Mouse (Mus musculus) forebrain, embryonic 11.5 days (tissue): ENCODE measurements around the gene Fam184a. TPM values are rescaled to one million over a fixed set of nuclear protein-coding genes. Genes with fewer than 3 reads are reported as not detected.

Source experiments
- ATAC-seq: fragments of 200-750 bp; cut with Nextera tagmentation; replicated peaks from 2 replicates; pipeline ENCODE4 v1.8.0; 2017; ENCODE audit warnings: moderate TSS enrichment; ENCODE audit not compliant: low FRiP score
- DNase-seq: peaks from one replicate; pipeline ENCODE4 v3.0.0-alpha.2; 2017; ENCODE audit warnings: low spot score
- H3K27ac ChIP-seq: fragments of 300-500 bp; sonication (generic); 2 replicates; pipeline ENCODE4 v1.5.1; 2014; ENCODE audit warnings: low read depth, low read length
- H3K27me3 ChIP-seq: fragments of 300-500 bp; sonication (generic); 2 replicates; pipeline ENCODE4 v1.6.1; 2014; ENCODE audit warnings: mild to moderate bottlenecking, low read length, mixed read lengths; ENCODE audit not compliant: control insufficient read depth, insufficient read depth
- H3K36me3 ChIP-seq: fragments of 300-500 bp; sonication (generic); 2 replicates; pipeline ENCODE4 v1.6.1; 2014; ENCODE audit warnings: mild to moderate bottlenecking, low read length, moderate library complexity, mixed read lengths; ENCODE audit not compliant: control insufficient read depth, insufficient read depth
- H3K4me1 ChIP-seq: fragments of 300-500 bp; sonication (generic); replicated peaks from 2 replicates; pipeline ENCODE4 v1.6.1; 2014; ENCODE audit warnings: low read length, mixed read lengths; ENCODE audit not compliant: control insufficient read depth, insufficient read depth
- H3K4me2 ChIP-seq: fragments of 300-500 bp; sonication (generic); 2 replicates; pipeline ENCODE4 v1.6.1; 2014; ENCODE audit warnings: low read depth, mild to moderate bottlenecking, low read length, moderate library complexity, mixed read lengths; ENCODE audit not compliant: severe bottlenecking
- H3K4me3 ChIP-seq: fragments of 300-500 bp; sonication (generic); 2 replicates; pipeline ENCODE4 v1.5.1; 2014; ENCODE audit warnings: low read depth, low read length
- H3K9ac ChIP-seq: fragments of 300-500 bp; sonication (generic); 2 replicates; pipeline ENCODE4 v1.6.1; 2014; ENCODE audit warnings: low read length
- H3K9me3 ChIP-seq: fragments of 300-500 bp; sonication (generic); 2 replicates; pipeline ENCODE4 v1.6.1; 2016; ENCODE audit warnings: low read length, mixed read lengths; ENCODE audit not compliant: control insufficient read depth
- WGBS: fragments of 180-500 bp; shearing (Covaris S2); extraction: QIAGEN DNeasy Blood & Tissue Kit; methylation state at CpG from one replicate; pipeline ENCODE4 v1.1.7; 2014; 5-methylcytosine and 5-hydroxymethylcytosine counted together
- polyA plus RNA-seq: library from polyadenylated mRNA; unstranded; fragments of >200 nt; fragmentation: Nextera tagmentation; extraction: Ambion mirVana; gene quantifications from 2 replicates; pipeline ENCODE4 v1.2.1, GENCODE M21; 2014

Fam184a gene
- polyA plus RNA-seq, 1 experiment from 2014 or later, result 6.1 TPM

GRCm38 (mm10) chr10:53765471-53765870 is 14.5 kb upstream of the Fam184a start:
- whole genome bisulfite sequencing, result 87% methylated on average over 4 of the region's 4 CpGs
- H3K4me3 ChIP-seq, result no peak overlapping the region
- H3K4me2 ChIP-seq, result no peak overlapping the region
- no peaks in the 10 kb centered on the region for H3K27me3 ChIP-seq
- H3K36me3 ChIP-seq, result no peaks in the 10 kb centered on the region
- H3K9ac ChIP-seq, result no peak overlapping the region
- no peak overlapping the region for H3K27ac ChIP-seq
- ATAC-seq, result no peak
- no peaks in the 10 kb centered on the region for H3K4me1 ChIP-seq
- DNase-seq, result no peak
- no peaks in the 10 kb centered on the region for H3K9me3 ChIP-seq

GRCm38 (mm10) chr10:53752723-53753122 is 1.8 kb upstream of the Fam184a start:
- H3K27ac ChIP-seq, result no peak overlapping the region
- DNase-seq, result no peak
- H3K9ac ChIP-seq, result no peak overlapping the region
- H3K9me3 ChIP-seq, result no peaks in the 10 kb centered on the region
- 71% methylated on average over 1 of the region's 1 CpGs for WGBS
- peaks cover 3% of the 10 kb centered on the region; the same call in 1 of the 2 replicates for H3K27me3 ChIP-seq
- no peak for ATAC-seq
- no peak overlapping the region for H3K4me2 ChIP-seq
- no peak overlapping the region for H3K4me3 ChIP-seq
- H3K36me3 ChIP-seq, result no peaks in the 10 kb centered on the region
- peaks cover 4% of the 10 kb centered on the region; the same call in 1 of the 2 replicates for H3K4me1 ChIP-seq

GRCm38 (mm10) chr10:53750275-53750954 is 508 bp downstream of the Fam184a start:
- peak overlapping the region; percentile 80 for H3K4me3 ChIP-seq
- 8% methylated on average over 39 of the region's 39 CpGs for WGBS

GRCm38 (mm10) chr10:53746039-53746438 is 4.9 kb downstream of the Fam184a start:
- Histone ChIP-seq H3K27me3 (peaks cover 3% of the 10 kb centered on the region; the same call in 1 of the 2 replicates), H3K4me3 (no peak overlapping the region), H3K27ac (no peak overlapping the region), H3K4me2 (no peak overlapping the region), H3K9me3 (no peaks in the 10 kb centered on the region), H3K4me1 (peaks cover 4% of the 10 kb centered on the region; the same call in 1 of the 2 replicates), H3K9ac (no peak overlapping the region), H3K36me3 (no peaks in the 10 kb centered on the region)
- no peak for ATAC-seq
- whole genome bisulfite sequencing, result 97% methylated on average over 6 of the region's 6 CpGs
- no peak for DNase-seq

More at GRCm38 (mm10) chr10:53750275-53750954, 508 bp downstream of the Fam184a start:
- H3K9ac ChIP-seq, result peak overlapping the region; percentile 77
- peak; percentile 73 for DNase-seq
- H3K36me3 ChIP-seq, result no peaks in the 10 kb centered on the region
- peaks cover 3% of the 10 kb centered on the region; the same call in 1 of the 2 replicates for H3K27me3 ChIP-seq
- peaks cover 4% of the 10 kb centered on the region; the same call in 1 of the 2 replicates for H3K4me1 ChIP-seq
- peak; percentile 66 for ATAC-seq
- H3K9me3 ChIP-seq, result no peaks in the 10 kb centered on the region
- peak overlapping the region; percentile 86 for H3K4me2 ChIP-seq
- H3K27ac ChIP-seq, result no peak overlapping the region

GRCm38 (mm10) chr10:53742961-53743360 is 8.0 kb downstream of the Fam184a start:
- 86% methylated on average over 5 of the region's 5 CpGs for WGBS
- Histone ChIP-seq H3K9me3 (no peaks in the 10 kb centered on the region), H3K4me1 (no peaks in the 10 kb centered on the region), H3K4me2 (no peak overlapping the region), H3K9ac (no peak overlapping the region), H3K27me3 (no peaks in the 10 kb centered on the region), H3K4me3 (no peak overlapping the region), H3K27ac (no peak overlapping the region), H3K36me3 (no peaks in the 10 kb centered on the region)
- ATAC-seq (no peak), DNase-seq (no peak)

GRCm38 (mm10) chr10:53740014-53740413 is 10.9 kb downstream of the Fam184a start:
- H3K36me3 ChIP-seq, result no peaks in the 10 kb centered on the region
- DNase-seq (no peak), ATAC-seq (no peak)
- H3K9me3 ChIP-seq, result no peaks in the 10 kb centered on the region
- H3K4me2 ChIP-seq, result no peak overlapping the region
- no peak overlapping the region for H3K9ac ChIP-seq
- H3K4me3 ChIP-seq, result no peak overlapping the region
- H3K27ac ChIP-seq, result no peak overlapping the region
- H3K4me1 ChIP-seq, result no peaks in the 10 kb centered on the region
- H3K27me3 ChIP-seq, result no peaks in the 10 kb centered on the region

GRCm38 (mm10) chr10:53738842-53739241 is 12.1 kb downstream of the Fam184a start:
- no peaks in the 10 kb centered on the region for H3K9me3 ChIP-seq
- H3K36me3 ChIP-seq, result no peaks in the 10 kb centered on the region
- H3K4me1 ChIP-seq, result no peaks in the 10 kb centered on the region
- no peak overlapping the region for H3K27ac ChIP-seq
- H3K9ac ChIP-seq, result no peak overlapping the region
- WGBS, result 88% methylated on average over 8 of the region's 8 CpGs
- DNase-seq (no peak), ATAC-seq (no peak)
- no peaks in the 10 kb centered on the region for H3K27me3 ChIP-seq
- H3K4me2 ChIP-seq, result no peak overlapping the region
- H3K4me3 ChIP-seq, result no peak overlapping the region

GRCm38 (mm10) chr10:53735201-53735865 is 15.6 kb downstream of the Fam184a start:
- WGBS, result 82% methylated on average over 7 of the region's 7 CpGs
- no peak for DNase-seq
- Histone ChIP-seq H3K4me3 (no peak overlapping the region), H3K4me1 (no peaks in the 10 kb centered on the region), H3K4me2 (no peak overlapping the region), H3K36me3 (no peaks in the 10 kb centered on the region), H3K9me3 (no peaks in the 10 kb centered on the region), H3K9ac (no peak overlapping the region), H3K27ac (no peak overlapping the region), H3K27me3 (no peaks in the 10 kb centered on the region)
- no peak for ATAC-seq
